ENCODE assay signal across 9 mouse cellular contexts in the genomic region with DNA sequence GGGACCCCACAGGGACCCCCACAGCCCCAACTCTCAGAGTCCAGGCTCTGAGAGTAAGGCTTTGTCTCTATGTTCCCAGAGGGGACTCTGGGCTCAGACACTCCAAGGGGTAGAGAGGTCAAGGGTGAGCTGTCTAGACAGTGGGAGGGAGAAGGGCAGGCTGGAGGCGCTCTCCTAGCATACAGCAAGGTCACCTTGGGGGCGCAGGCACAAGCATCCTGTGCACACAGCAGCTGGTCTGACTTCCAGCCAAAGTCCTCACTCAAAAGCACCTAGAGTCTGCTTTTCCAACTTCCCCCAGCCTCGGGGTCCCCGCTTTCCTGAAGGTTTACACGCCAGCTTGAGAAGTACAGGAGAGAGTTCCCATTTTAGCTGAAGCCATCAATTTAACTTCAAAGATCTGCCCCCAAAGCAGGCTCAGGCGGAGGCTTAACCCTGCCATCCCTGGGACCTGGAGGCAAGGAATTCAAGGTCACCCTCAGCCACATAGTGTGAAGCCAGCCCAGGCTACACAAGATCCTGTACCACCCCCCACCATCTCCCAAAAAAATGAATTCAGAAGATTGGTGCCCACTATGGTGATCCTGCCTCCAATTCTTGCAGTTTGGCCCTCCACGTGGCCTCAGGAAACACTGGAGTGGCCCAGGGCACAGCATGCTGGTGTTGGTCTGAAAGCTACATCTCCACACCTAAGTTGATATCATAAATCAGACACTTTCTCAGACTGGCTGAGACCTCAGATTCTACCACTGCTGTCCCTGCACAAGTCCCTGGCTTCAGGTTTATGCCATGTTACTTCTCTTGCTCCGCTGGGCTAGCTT. TPM values are rescaled to one million over a fixed set of nuclear protein-coding genes. Genes with fewer than 3 reads are reported as not detected.
DNase-seq lines count a peak whose midpoint lies in the region; ATAC-seq and TF ChIP-seq lines count a peak whose summit lies in the region.
"Had no signal": no experiment of that assay in that cellular context is flagged by ENCODE, and none has a peak within 500 bp of the region (broad histone marks: within the 10 kb centered on the region; RNA-seq: fewer than 3 reads in every experiment).

No protein-coding gene starts in this region.

- intact Hi-C loops in gastrocnemius, adult 2 months (cut with DNase I), result no loop called here

- no peaks in the 10 kb centered on the region for H3K9me3 ChIP-seq in heart, embryonic 12.5 days (replicated peaks)
- no peaks in the 10 kb centered on the region for H3K9me3 ChIP-seq in kidney, postnatal 0 days (replicated peaks; ENCODE audit: low read length)
- H3K9me3 ChIP-seq in neural tube, embryonic 11.5 days (ENCODE audit: control insufficient read depth, low read length), result no peaks in the 10 kb centered on the region

- 54% methylated on average over 8 of the region's 8 CpGs for WGBS in heart, embryonic 12.5 days
- 33% methylated on average over 7 of the region's 8 CpGs for WGBS in kidney, postnatal 0 days
- WGBS in neural tube, embryonic 11.5 days, result 37% methylated on average over 8 of the region's 8 CpGs

- no peaks in the 10 kb centered on the region for H3K27me3 ChIP-seq in heart, embryonic 12.5 days (replicated peaks)
- H3K27me3 ChIP-seq in kidney, postnatal 0 days (ENCODE audit: insufficient read depth, low read length), result no peaks in the 10 kb centered on the region
- H3K27me3 ChIP-seq in neural tube, embryonic 11.5 days (ENCODE audit: control insufficient read depth, insufficient read depth, low read length), result no peaks in the 10 kb centered on the region

- peaks cover 28% of the 10 kb centered on the region for H3K36me3 ChIP-seq in heart, embryonic 12.5 days
- peaks cover 24% of the 10 kb centered on the region for H3K36me3 ChIP-seq in kidney, postnatal 0 days (ENCODE audit: insufficient read depth, low read length)
- H3K36me3 ChIP-seq in neural tube, embryonic 11.5 days (ENCODE audit: control insufficient read depth, insufficient read depth, low read length), result peaks cover 7% of the 10 kb centered on the region; the same call in 1 of the 2 replicates

- H3K4me1 ChIP-seq in heart, embryonic 12.5 days (replicated peaks), result peaks cover 49% of the 10 kb centered on the region
- peaks cover 43% of the 10 kb centered on the region for H3K4me1 ChIP-seq in kidney, postnatal 0 days (replicated peaks; ENCODE audit: insufficient read depth, low read length)
- peaks cover 30% of the 10 kb centered on the region for H3K4me1 ChIP-seq in neural tube, embryonic 11.5 days (ENCODE audit: control insufficient read depth, insufficient read depth, low read length)

- DNase-seq in gastrocnemius, adult 2 months, result no peak
- DNase-seq in gastrocnemius, postnatal 4 days (ENCODE audit: low spot score in 2 of 2), result no peak
- peak; percentile 55 for DNase-seq in kidney, postnatal 0 days (ENCODE audit: low spot score)
- peak; percentile 68 for DNase-seq in neural tube, embryonic 11.5 days (ENCODE audit: low spot score)
- DNase-seq in frontal cortex, adult 2 months (ENCODE audit: extremely low spot score in 1 of 2, low spot score in 1 of 2), result no peak
- DNase-seq in right cerebral cortex, postnatal 25 days, result no peak
- DNase-seq in thymus, postnatal 25 days, result no peak

- peak overlapping the region; percentile 16; the same call in 1 of the 2 replicates for H3K27ac ChIP-seq in gastrocnemius, adult 2 months
- H3K27ac ChIP-seq in heart, embryonic 12.5 days (ENCODE audit: poor library complexity, severe bottlenecking), result peak overlapping the region; percentile 87
- peak overlapping the region; percentile 67 for H3K27ac ChIP-seq in kidney, postnatal 0 days
- peak overlapping the region; percentile 56 for H3K27ac ChIP-seq in neural tube, embryonic 11.5 days (ENCODE audit: low read depth, low read length)

- H3K9ac ChIP-seq in heart, embryonic 12.5 days, result peak overlapping the region; percentile 21; the same call in 1 of the 2 replicates
- H3K9ac ChIP-seq in kidney, postnatal 0 days (ENCODE audit: low read depth, low read length), result peak overlapping the region; percentile 32; the same call in 1 of the 2 replicates
- H3K9ac ChIP-seq in neural tube, embryonic 11.5 days (ENCODE audit: low read length), result peak overlapping the region; percentile 15; the same call in 1 of the 2 replicates

- H3K4me2 ChIP-seq in heart, embryonic 12.5 days, result peak overlapping the region; percentile 1; the same call in 1 of the 2 replicates
- H3K4me2 ChIP-seq in kidney, postnatal 0 days (ENCODE audit: low read length), result no peak overlapping the region
- no peak overlapping the region for H3K4me2 ChIP-seq in neural tube, embryonic 11.5 days (ENCODE audit: low read depth)

- TF ChIP-seq CTCF in gastrocnemius, adult 2 months (IDR thresholded peaks at IDR 0.05), result no peak
- no peak for TF ChIP-seq CTCF in kidney, postnatal 0 days (IDR thresholded peaks at IDR 0.05; ENCODE audit: low read depth)

- ATAC-seq in heart, embryonic 12.5 days (ENCODE audit: insufficient number of reproducible peaks, low FRiP score), result peak; percentile 54
- ATAC-seq in kidney, postnatal 0 days (replicated peaks; ENCODE audit: low FRiP score, low read depth), result peak; percentile 34
- peak; percentile 49 for ATAC-seq in neural tube, embryonic 11.5 days (ENCODE audit: insufficient read depth, low FRiP score, low TSS enrichment)

- H3K4me3 ChIP-seq in gastrocnemius, adult 2 months, result no peak overlapping the region
- no peak overlapping the region for H3K4me3 ChIP-seq in heart, embryonic 12.5 days
- no peak overlapping the region for H3K4me3 ChIP-seq in kidney, postnatal 0 days (replicated peaks; ENCODE audit: low read depth, low read length)
- no peak overlapping the region for H3K4me3 ChIP-seq in neural tube, embryonic 11.5 days (ENCODE audit: low read depth, low read length)

RNA-seq across cellular contexts. Expression of a gene that starts 12.6 kb away (rescaled TPM):
- total RNA-seq in gastrocnemius, adult 2 months (2021), result 10 to 100 TPM in 1 of 2 experiments, 1 to 10 TPM in 1; 9.3 to 22.5 TPM
- 10 to 100 TPM; 41.4 to 47.0 TPM for total RNA-seq in gastrocnemius, postnatal 4 days (2021)
- 32.1 and 35.6 TPM in 2 replicates for polyA plus RNA-seq in heart, embryonic 12.5 days (2016; fragmentation: Nextera tagmentation; extraction: Ambion mirVana)
- 84.2 and 87.5 TPM in 2 replicates for polyA plus RNA-seq in kidney, postnatal 0 days (2015; fragmentation: Nextera tagmentation; extraction: Ambion mirVana)
- polyA plus RNA-seq in neural tube, embryonic 11.5 days (2014; fragmentation: Nextera tagmentation; extraction: Ambion mirVana), result 246 and 268 TPM in 2 replicates
- 17.2 and 25.8 TPM in 2 replicates for polyA plus RNA-seq in frontal cortex, adult 2 months (2012; rRNA removed)

RNA-seq across cellular contexts. Expression of a gene that starts 15.3 kb away (rescaled TPM):
- under 1 TPM in 1 of 2 experiments, not detected in 1; 0.28 TPM for total RNA-seq in gastrocnemius, adult 2 months (2021)
- total RNA-seq in gastrocnemius, postnatal 4 days (2021), result under 1 TPM; 0.32 to 0.39 TPM
- polyA plus RNA-seq in heart, embryonic 12.5 days (2016; fragmentation: Nextera tagmentation; extraction: Ambion mirVana), result 1.0 and 1.1 TPM in 2 replicates
- 3.0 and 3.2 TPM in 2 replicates for polyA plus RNA-seq in kidney, postnatal 0 days (2015; fragmentation: Nextera tagmentation; extraction: Ambion mirVana)
- polyA plus RNA-seq in neural tube, embryonic 11.5 days (2014; fragmentation: Nextera tagmentation; extraction: Ambion mirVana), result 0.28 TPM in 1 of 2 replicates, not detected in the other
- polyA plus RNA-seq in frontal cortex, adult 2 months (2012; rRNA removed), result 0.15 and 0.20 TPM in 2 replicates
- total RNA-seq: megakaryocyte progenitor cell, adult 5-6 weeks had no signal

RNA-seq across cellular contexts. Expression of a gene that starts 25.5 kb away (rescaled TPM):
- 10 to 100 TPM; 61.7 to 65.6 TPM for total RNA-seq in gastrocnemius, adult 2 months (2021)
- total RNA-seq in gastrocnemius, postnatal 4 days (2021), result 10 to 100 TPM; 70.1 to 84.7 TPM
- 289 and 301 TPM in 2 replicates for polyA plus RNA-seq in heart, embryonic 12.5 days (2016; fragmentation: Nextera tagmentation; extraction: Ambion mirVana)
- polyA plus RNA-seq in kidney, postnatal 0 days (2015; fragmentation: Nextera tagmentation; extraction: Ambion mirVana), result 243 and 281 TPM in 2 replicates
- 298 and 301 TPM in 2 replicates for polyA plus RNA-seq in neural tube, embryonic 11.5 days (2014; fragmentation: Nextera tagmentation; extraction: Ambion mirVana)
- polyA plus RNA-seq in frontal cortex, adult 2 months (2012; rRNA removed), result 113 and 128 TPM in 2 replicates

RNA-seq across cellular contexts. Expression of a gene that starts 31.6 kb away (rescaled TPM):
- total RNA-seq in gastrocnemius, adult 2 months (2021), result under 1 TPM; 0.42 to 0.48 TPM
- 1 to 10 TPM; 2.5 to 3.2 TPM for total RNA-seq in gastrocnemius, postnatal 4 days (2021)
- 0.65 and 0.71 TPM in 2 replicates for polyA plus RNA-seq in heart, embryonic 12.5 days (2016; fragmentation: Nextera tagmentation; extraction: Ambion mirVana)
- 1.9 and 2.8 TPM in 2 replicates for polyA plus RNA-seq in kidney, postnatal 0 days (2015; fragmentation: Nextera tagmentation; extraction: Ambion mirVana)
- polyA plus RNA-seq in neural tube, embryonic 11.5 days (2014; fragmentation: Nextera tagmentation; extraction: Ambion mirVana), result 0.85 and 1.2 TPM in 2 replicates
- polyA plus RNA-seq in frontal cortex, adult 2 months (2012; rRNA removed), result 0.78 and 0.86 TPM in 2 replicates

RNA-seq across cellular contexts. Expression of a gene that starts 38.9 kb away (rescaled TPM):
- 10 to 100 TPM in 1 of 2 experiments, 1 to 10 TPM in 1; 9.2 to 14.4 TPM for total RNA-seq in gastrocnemius, adult 2 months (2021)
- total RNA-seq in gastrocnemius, postnatal 4 days (2021), result 10 to 100 TPM; 49.6 to 60.7 TPM
- 76.0 and 78.6 TPM in 2 replicates for polyA plus RNA-seq in heart, embryonic 12.5 days (2016; fragmentation: Nextera tagmentation; extraction: Ambion mirVana)
- polyA plus RNA-seq in kidney, postnatal 0 days (2015; fragmentation: Nextera tagmentation; extraction: Ambion mirVana), result 166 and 188 TPM in 2 replicates
- polyA plus RNA-seq in neural tube, embryonic 11.5 days (2014; fragmentation: Nextera tagmentation; extraction: Ambion mirVana), result 125 and 137 TPM in 2 replicates
- polyA plus RNA-seq in frontal cortex, adult 2 months (2012; rRNA removed), result 266 and 276 TPM in 2 replicates

Comparison
In these comparisons a context has a peak if more than half of its experiments do, and no peak if none do; other contexts are left out.
1. DNase-seq: peak in kidney, postnatal 0 days (single experiment) and neural tube, embryonic 11.5 days (single experiment); none in gastrocnemius, adult 2 months (single experiment), gastrocnemius, postnatal 4 days (0 of 2), frontal cortex, adult 2 months (0 of 2), right cerebral cortex, postnatal 25 days (single experiment) and thymus, postnatal 25 days (single experiment).
2. H3K27ac ChIP-seq: peak in every context shown above with its lines; median percentile 87 in heart, embryonic 12.5 days; 67 in kidney, postnatal 0 days; 56 in neural tube, embryonic 11.5 days; 16 in gastrocnemius, adult 2 months.
3. Peak in every context shown above with its lines, with median percentiles within 50 percentile points of each other: ATAC-seq and H3K9ac ChIP-seq.